Mouse (Mus musculus) megakaryocyte, embryonic 14.5 days (primary cell): Measurements from ENCODE around the gene Lgr6.

Source experiments
- FLI1 ChIP-seq: IDR thresholded peaks from 2 replicates; pipeline ENCODE4 v1.6.1; 2012; ENCODE audit warnings: low read length, inconsistent platforms, mixed read lengths
- GATA1 ChIP-seq: IDR thresholded peaks from 3 replicates; pipeline ENCODE4 v1.6.1; 2012; ENCODE audit warnings: mixed read lengths, low read length, inconsistent platforms, borderline replicate concordance

- TF ChIP-seq FLI1, result no peak
- TF ChIP-seq GATA1, result no peak
Observed at GRCm38 (mm10) chr1:135019087-135019774, 85.8 kb downstream of the Lgr6 start.
